Mouse (Mus musculus): ENCODE results near the gene Numb. TPM values are rescaled to one million over a fixed set of nuclear protein-coding genes. Genes with fewer than 3 reads are reported as not detected.

Numb gene
- polyA plus RNA-seq, 1 experiment from 2014 or later: 30.6 TPM

DNA sequence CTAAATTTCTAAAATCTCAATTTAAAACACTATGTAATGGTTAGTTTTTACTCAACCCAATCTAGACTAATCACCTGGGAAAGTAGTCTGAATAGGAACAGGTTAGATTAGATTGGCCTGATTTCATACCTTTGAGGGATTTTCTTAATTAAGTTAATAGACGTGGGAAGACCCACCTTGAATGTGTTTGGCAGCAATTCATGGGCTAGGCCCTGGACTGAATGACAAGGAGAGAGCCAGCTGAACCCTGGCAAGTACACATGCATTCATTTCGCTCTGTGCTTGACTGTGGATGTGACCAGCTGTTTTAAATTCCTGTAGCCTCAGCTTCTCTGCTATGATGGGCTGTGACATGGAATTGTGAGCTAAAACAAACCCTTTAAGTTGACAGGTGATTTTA, 40.8 kb downstream of the Numb start:
- Histone ChIP-seq H3K36me3 (ENCODE audit: control insufficient read depth, insufficient read depth) (peaks cover 4% of the 10 kb centered on the region; the same call in 1 of the 2 replicates), H3K9me3 (replicated peaks; ENCODE audit: control insufficient read depth, low read length) (no peaks in the 10 kb centered on the region), H3K4me2 (ENCODE audit: low read depth, low read length) (no peak overlapping the region), H3K27ac (ENCODE audit: low read length) (no peak overlapping the region), H3K27me3 (ENCODE audit: control insufficient read depth, insufficient read depth, low read length) (no peaks in the 10 kb centered on the region), H3K4me3 (ENCODE audit: low read length) (no peak overlapping the region), H3K4me1 (ENCODE audit: control insufficient read depth, insufficient read depth, low read length) (no peaks in the 10 kb centered on the region), H3K9ac (ENCODE audit: low read length) (no peak overlapping the region)
- 73% methylated on average over 2 of the region's 2 CpGs for WGBS
- no peak for ATAC-seq (replicated peaks; ENCODE audit: extremely low read depth, insufficient read depth, low FRiP score)

DNA sequence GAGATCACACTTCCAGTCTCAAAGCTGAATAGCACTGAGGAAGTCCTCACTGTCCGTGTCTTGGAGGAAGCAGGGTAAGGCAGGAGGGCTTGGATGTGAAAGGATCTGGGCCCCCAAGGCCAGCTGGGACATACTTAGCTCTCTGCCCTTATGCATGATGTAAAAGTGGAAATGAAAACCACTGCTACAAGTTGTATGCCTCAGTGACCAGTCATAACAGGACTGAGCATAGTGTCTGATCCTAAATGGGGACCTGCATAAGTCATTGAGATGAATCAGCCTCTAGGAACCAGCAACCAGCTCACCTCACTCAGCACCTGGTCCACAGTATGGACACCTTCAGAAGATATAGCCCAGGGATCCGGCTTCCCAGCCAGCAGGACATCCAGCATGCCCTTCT, 46.6 kb downstream of the Numb start:
- WGBS: 90% methylated on average over 2 of the region's 2 CpGs
- peaks cover 7% of the 10 kb centered on the region; the same call in 1 of the 2 replicates for H3K4me1 ChIP-seq (ENCODE audit: control insufficient read depth, insufficient read depth, low read length)
- no peak overlapping the region for H3K27ac ChIP-seq (ENCODE audit: low read length)
- no peak overlapping the region for H3K4me2 ChIP-seq (ENCODE audit: low read depth, low read length)
- no peak overlapping the region for H3K4me3 ChIP-seq (ENCODE audit: low read length)
- H3K27me3 ChIP-seq (ENCODE audit: control insufficient read depth, insufficient read depth, low read length): no peaks in the 10 kb centered on the region
- H3K36me3 ChIP-seq (ENCODE audit: control insufficient read depth, insufficient read depth): peaks cover 7% of the 10 kb centered on the region
- H3K9ac ChIP-seq (ENCODE audit: low read length): no peak overlapping the region
- ATAC-seq (replicated peaks; ENCODE audit: extremely low read depth, insufficient read depth, low FRiP score): no peak
- no peaks in the 10 kb centered on the region for H3K9me3 ChIP-seq (replicated peaks; ENCODE audit: control insufficient read depth, low read length)

GRCm38 (mm10) chr12:83874597-83874996, 47.1 kb downstream of the Numb start:
- H3K27ac ChIP-seq (ENCODE audit: low read length): no peak overlapping the region
- no peak overlapping the region for H3K4me2 ChIP-seq (ENCODE audit: low read depth, low read length)
- no peak overlapping the region for H3K9ac ChIP-seq (ENCODE audit: low read length)
- no peak overlapping the region for H3K4me3 ChIP-seq (ENCODE audit: low read length)
- WGBS: 50% methylated on average over 4 of the region's 4 CpGs
- H3K36me3 ChIP-seq (ENCODE audit: control insufficient read depth, insufficient read depth): peaks cover 11% of the 10 kb centered on the region
- H3K27me3 ChIP-seq (ENCODE audit: control insufficient read depth, insufficient read depth, low read length): no peaks in the 10 kb centered on the region
- H3K9me3 ChIP-seq (replicated peaks; ENCODE audit: control insufficient read depth, low read length): no peaks in the 10 kb centered on the region
- peaks cover 7% of the 10 kb centered on the region; the same call in 1 of the 2 replicates for H3K4me1 ChIP-seq (ENCODE audit: control insufficient read depth, insufficient read depth, low read length)
- peak; percentile 60 for ATAC-seq (replicated peaks; ENCODE audit: extremely low read depth, insufficient read depth, low FRiP score)

- H3K36me3 ChIP-seq (ENCODE audit: control insufficient read depth, insufficient read depth): peaks cover 2% of the 10 kb centered on the region; the same call in 1 of the 2 replicates
- WGBS: 74% methylated on average over 1 of the region's 1 CpGs
Observed at GRCm38 (mm10) chr12:83864501-83864900, 57.2 kb downstream of the Numb start.

DNA sequence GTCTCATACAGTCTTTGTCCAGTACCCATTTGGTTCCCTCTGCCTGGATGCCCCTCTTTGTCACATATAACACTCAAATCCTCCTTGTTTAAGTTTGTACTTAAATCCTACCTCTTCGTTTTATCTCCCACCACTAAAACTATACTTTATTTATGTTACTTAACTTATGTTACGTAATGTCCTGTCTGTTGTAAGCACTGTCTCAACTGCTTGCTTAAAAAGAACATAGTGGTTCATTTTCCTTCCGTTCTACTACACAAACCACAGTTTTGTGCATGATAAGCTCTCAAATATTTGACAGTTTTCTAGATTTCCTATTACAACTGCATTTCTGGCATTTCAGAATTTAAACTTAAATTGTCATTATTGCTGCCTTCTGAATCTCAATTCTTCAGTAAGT, 59.9 kb downstream of the Numb start:
- ATAC-seq (replicated peaks; ENCODE audit: extremely low read depth, insufficient read depth, low FRiP score): no peak
- H3K27ac ChIP-seq (ENCODE audit: low read length): no peak overlapping the region
- WGBS: 85% methylated on average over 3 of the region's 3 CpGs
- H3K36me3 ChIP-seq (ENCODE audit: control insufficient read depth, insufficient read depth): peaks cover 2% of the 10 kb centered on the region; the same call in 1 of the 2 replicates
- H3K4me1 ChIP-seq (ENCODE audit: control insufficient read depth, insufficient read depth, low read length): no peaks in the 10 kb centered on the region
- H3K9ac ChIP-seq (ENCODE audit: low read length): no peak overlapping the region
- no peaks in the 10 kb centered on the region for H3K9me3 ChIP-seq (replicated peaks; ENCODE audit: control insufficient read depth, low read length)
- H3K4me2 ChIP-seq (ENCODE audit: low read depth, low read length): no peak overlapping the region
- H3K4me3 ChIP-seq (ENCODE audit: low read length): no peak overlapping the region
- no peaks in the 10 kb centered on the region for H3K27me3 ChIP-seq (ENCODE audit: control insufficient read depth, insufficient read depth, low read length)

More at GRCm38 (mm10) chr12:83864501-83864900, 57.2 kb downstream of the Numb start:
- Histone ChIP-seq H3K9ac (ENCODE audit: low read length) (no peak overlapping the region), H3K4me2 (ENCODE audit: low read depth, low read length) (no peak overlapping the region), H3K4me3 (ENCODE audit: low read length) (no peak overlapping the region), H3K27ac (ENCODE audit: low read length) (no peak overlapping the region), H3K4me1 (ENCODE audit: control insufficient read depth, insufficient read depth, low read length) (no peaks in the 10 kb centered on the region), H3K9me3 (replicated peaks; ENCODE audit: control insufficient read depth, low read length) (no peaks in the 10 kb centered on the region), H3K27me3 (ENCODE audit: control insufficient read depth, insufficient read depth, low read length) (no peaks in the 10 kb centered on the region)
- ATAC-seq (replicated peaks; ENCODE audit: extremely low read depth, insufficient read depth, low FRiP score): no peak

DNA sequence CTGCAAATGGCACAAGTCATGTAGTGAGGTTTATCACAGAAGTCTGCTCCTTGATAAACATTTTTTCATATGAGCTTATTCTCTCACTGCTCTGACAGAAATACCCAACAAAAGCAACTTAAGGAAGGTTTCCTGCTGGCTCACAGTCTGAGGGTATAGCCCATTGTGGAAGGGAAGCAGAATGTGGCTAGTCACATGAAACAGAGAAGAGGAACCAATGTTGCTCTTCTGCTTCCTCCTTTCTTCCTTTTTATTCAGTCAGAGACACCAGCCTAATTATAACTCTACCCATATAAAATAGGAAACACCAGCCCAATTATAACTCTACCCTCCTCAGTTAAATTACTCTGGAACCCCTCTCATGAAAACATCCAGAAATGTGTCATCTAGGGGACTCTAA, 61.0 kb downstream of the Numb start:
- H3K4me1 ChIP-seq (ENCODE audit: control insufficient read depth, insufficient read depth, low read length): no peaks in the 10 kb centered on the region
- no peak for ATAC-seq (replicated peaks; ENCODE audit: extremely low read depth, insufficient read depth, low FRiP score)
- H3K9ac ChIP-seq (ENCODE audit: low read length): no peak overlapping the region
- H3K4me2 ChIP-seq (ENCODE audit: low read depth, low read length): no peak overlapping the region
- H3K4me3 ChIP-seq (ENCODE audit: low read length): no peak overlapping the region
- H3K9me3 ChIP-seq (replicated peaks; ENCODE audit: control insufficient read depth, low read length): no peaks in the 10 kb centered on the region
- H3K27me3 ChIP-seq (ENCODE audit: control insufficient read depth, insufficient read depth, low read length): no peaks in the 10 kb centered on the region
- H3K27ac ChIP-seq (ENCODE audit: low read length): no peak overlapping the region
- H3K36me3 ChIP-seq (ENCODE audit: control insufficient read depth, insufficient read depth): peaks cover 2% of the 10 kb centered on the region; the same call in 1 of the 2 replicates

DNA sequence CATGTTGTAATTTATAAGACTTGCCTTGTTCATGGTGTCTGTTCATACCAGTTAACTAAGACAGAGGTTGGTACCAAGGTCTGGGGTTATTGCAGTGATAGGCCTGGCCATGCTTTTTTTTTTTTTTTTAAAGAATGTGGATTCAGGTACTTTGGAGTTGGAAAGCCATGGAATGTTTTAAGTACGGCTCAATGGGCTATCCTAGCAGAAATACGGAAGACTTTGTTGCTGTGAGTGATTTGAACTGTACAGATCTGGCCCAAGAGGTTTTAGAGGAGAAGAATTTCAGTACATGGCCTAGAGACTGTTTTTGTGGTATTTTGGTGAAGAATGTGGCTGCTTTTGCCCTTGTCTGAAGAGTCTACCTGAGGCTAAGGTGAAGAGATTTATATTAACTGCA, 63.7 kb downstream of the Numb start:
- H3K27ac ChIP-seq (ENCODE audit: low read length): no peak overlapping the region
- no peaks in the 10 kb centered on the region for H3K4me1 ChIP-seq (ENCODE audit: control insufficient read depth, insufficient read depth, low read length)
- no peak for ATAC-seq (replicated peaks; ENCODE audit: extremely low read depth, insufficient read depth, low FRiP score)
- H3K4me2 ChIP-seq (ENCODE audit: low read depth, low read length): no peak overlapping the region
- H3K36me3 ChIP-seq (ENCODE audit: control insufficient read depth, insufficient read depth): peaks cover 2% of the 10 kb centered on the region; the same call in 1 of the 2 replicates
- WGBS: 84% methylated on average over 2 of the region's 2 CpGs
- no peak overlapping the region for H3K9ac ChIP-seq (ENCODE audit: low read length)
- no peaks in the 10 kb centered on the region for H3K27me3 ChIP-seq (ENCODE audit: control insufficient read depth, insufficient read depth, low read length)
- no peaks in the 10 kb centered on the region for H3K9me3 ChIP-seq (replicated peaks; ENCODE audit: control insufficient read depth, low read length)
- no peak overlapping the region for H3K4me3 ChIP-seq (ENCODE audit: low read length)

- H3K27me3 ChIP-seq (ENCODE audit: control insufficient read depth, insufficient read depth, low read length): no peaks in the 10 kb centered on the region
- H3K4me1 ChIP-seq (ENCODE audit: control insufficient read depth, insufficient read depth, low read length): no peaks in the 10 kb centered on the region
- WGBS: 95% methylated on average over 1 of the region's 1 CpGs
- H3K36me3 ChIP-seq (ENCODE audit: control insufficient read depth, insufficient read depth): no peaks in the 10 kb centered on the region
- no peak for ATAC-seq (replicated peaks; ENCODE audit: extremely low read depth, insufficient read depth, low FRiP score)
- H3K9me3 ChIP-seq (replicated peaks; ENCODE audit: control insufficient read depth, low read length): no peaks in the 10 kb centered on the region
- no peak overlapping the region for H3K4me3 ChIP-seq (ENCODE audit: low read length)
- no peak overlapping the region for H3K9ac ChIP-seq (ENCODE audit: low read length)
- H3K27ac ChIP-seq (ENCODE audit: low read length): no peak overlapping the region
- no peak overlapping the region for H3K4me2 ChIP-seq (ENCODE audit: low read depth, low read length)
Observed at GRCm38 (mm10) chr12:83855211-83855610, 66.5 kb downstream of the Numb start.

- ATAC-seq (replicated peaks; ENCODE audit: extremely low read depth, insufficient read depth, low FRiP score): no peak
- WGBS: 86% methylated on average over 3 of the region's 3 CpGs
- H3K27ac ChIP-seq (ENCODE audit: low read length): no peak overlapping the region
- H3K4me1 ChIP-seq (ENCODE audit: control insufficient read depth, insufficient read depth, low read length): no peaks in the 10 kb centered on the region
- H3K36me3 ChIP-seq (ENCODE audit: control insufficient read depth, insufficient read depth): no peaks in the 10 kb centered on the region
- H3K9me3 ChIP-seq (replicated peaks; ENCODE audit: control insufficient read depth, low read length): no peaks in the 10 kb centered on the region
- no peak overlapping the region for H3K4me3 ChIP-seq (ENCODE audit: low read length)
- H3K4me2 ChIP-seq (ENCODE audit: low read depth, low read length): no peak overlapping the region
- no peaks in the 10 kb centered on the region for H3K27me3 ChIP-seq (ENCODE audit: control insufficient read depth, insufficient read depth, low read length)
- no peak overlapping the region for H3K9ac ChIP-seq (ENCODE audit: low read length)
Observed at GRCm38 (mm10) chr12:83854281-83854680, 67.5 kb downstream of the Numb start.
